Mouse (Mus musculus) lung, embryonic 14.5 days (tissue): ENCODE measurements around the gene Sult1a1. TPM values are rescaled to one million over a fixed set of nuclear protein-coding genes. Genes with fewer than 3 reads are reported as not detected.

Source experiments
- ATAC-seq: fragments of 200-750 bp; cut with Nextera tagmentation; 2 replicates; pipeline ENCODE4 v1.8.0; 2017; ENCODE audit warnings: mild to moderate bottlenecking, moderate TSS enrichment, moderate library complexity; ENCODE audit not compliant: insufficient read depth
- DNase-seq: peaks from one replicate; pipeline ENCODE4 v3.0.0-alpha.2; 2015
- H3K27ac ChIP-seq: fragments of 300-500 bp; sonication (generic); 2 replicates; pipeline ENCODE4 v1.5.1; 2014; ENCODE audit warnings: low read depth, mild to moderate bottlenecking, moderate library complexity
- H3K27me3 ChIP-seq: fragments of 300-500 bp; sonication (generic); 2 replicates; pipeline ENCODE4 v1.6.1; 2014; ENCODE audit warnings: low read length, control low read depth; ENCODE audit not compliant: insufficient read depth
- H3K36me3 ChIP-seq: fragments of 300-500 bp; sonication (generic); 2 replicates; pipeline ENCODE4 v1.6.1; 2014; ENCODE audit warnings: control low read depth; ENCODE audit not compliant: insufficient read depth
- H3K4me1 ChIP-seq: fragments of 300-500 bp; sonication (generic); 2 replicates; pipeline ENCODE4 v1.6.1; 2014; ENCODE audit warnings: antibody characterized with exemption, control low read depth; ENCODE audit not compliant: insufficient read depth
- H3K4me2 ChIP-seq: fragments of 300-500 bp; sonication (generic); 2 replicates; pipeline ENCODE4 v1.6.1; 2014; ENCODE audit warnings: mild to moderate bottlenecking
- H3K4me3 ChIP-seq: fragments of 300-500 bp; sonication (generic); 2 replicates; pipeline ENCODE4 v1.5.1; 2014; ENCODE audit warnings: low read depth, low read length
- H3K9ac ChIP-seq: fragments of 300-500 bp; sonication (generic); 2 replicates; pipeline ENCODE4 v1.6.1; 2014
- H3K9me3 ChIP-seq: fragments of 300-500 bp; sonication (generic); 2 replicates; pipeline ENCODE4 v1.6.1; 2016; ENCODE audit warnings: low read depth, low read length, control low read depth
- CTCF ChIP-seq: IDR thresholded peaks from 2 replicates; pipeline ENCODE4 v1.5.1; 2016; ENCODE audit warnings: antibody characterized with exemption, low read depth
- WGBS: fragments of 180-500 bp; shearing (Covaris S2); extraction: QIAGEN DNeasy Blood & Tissue Kit; methylation state at CpG from one replicate; pipeline ENCODE4 v1.1.7; 2014; 5-methylcytosine and 5-hydroxymethylcytosine counted together
- polyA plus RNA-seq: library from polyadenylated mRNA; unstranded; fragments of >200 nt; fragmentation: Nextera tagmentation; extraction: Ambion mirVana; gene quantifications from 2 replicates; pipeline ENCODE4 v1.2.1, GENCODE M21; 2014

Gene Sult1a1
- polyA plus RNA-seq, 1 experiment from 2014 or later: 1.4 TPM

DNA sequence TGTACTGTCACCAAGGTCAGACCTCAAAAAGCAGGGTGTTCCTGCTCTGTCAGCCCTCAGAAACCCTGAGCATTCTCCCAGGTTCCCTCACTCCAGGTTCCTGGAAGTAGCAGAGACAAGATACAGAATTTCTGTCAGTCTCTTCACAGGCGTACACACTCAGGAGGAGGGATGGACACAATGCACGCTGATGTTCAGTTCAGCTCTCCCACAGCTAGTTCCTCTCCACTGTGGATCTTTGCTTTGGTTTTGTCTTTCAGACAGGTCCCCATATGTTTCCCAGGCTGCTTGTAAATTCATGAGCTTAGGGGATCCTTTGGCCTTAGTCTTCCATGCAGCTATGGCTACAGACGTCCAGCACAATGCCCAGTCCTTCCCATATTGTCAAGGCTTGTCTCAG is 20.7 kb upstream of the Sult1a1 start:
- Histone ChIP-seq H3K9ac (peak overlapping the region; percentile 90), H3K4me1 (peaks cover 8% of the 10 kb centered on the region), H3K36me3 (peaks cover 10% of the 10 kb centered on the region), H3K9me3 (no peaks in the 10 kb centered on the region), H3K4me3 (peak overlapping the region; percentile 81), H3K27ac (no peak overlapping the region), H3K4me2 (peak overlapping the region; percentile 94), H3K27me3 (no peaks in the 10 kb centered on the region)
- TF ChIP-seq CTCF: no peak
- no peak for ATAC-seq
- WGBS: 74% methylated on average over 3 of the region's 3 CpGs
- DNase-seq: no peak

DNA sequence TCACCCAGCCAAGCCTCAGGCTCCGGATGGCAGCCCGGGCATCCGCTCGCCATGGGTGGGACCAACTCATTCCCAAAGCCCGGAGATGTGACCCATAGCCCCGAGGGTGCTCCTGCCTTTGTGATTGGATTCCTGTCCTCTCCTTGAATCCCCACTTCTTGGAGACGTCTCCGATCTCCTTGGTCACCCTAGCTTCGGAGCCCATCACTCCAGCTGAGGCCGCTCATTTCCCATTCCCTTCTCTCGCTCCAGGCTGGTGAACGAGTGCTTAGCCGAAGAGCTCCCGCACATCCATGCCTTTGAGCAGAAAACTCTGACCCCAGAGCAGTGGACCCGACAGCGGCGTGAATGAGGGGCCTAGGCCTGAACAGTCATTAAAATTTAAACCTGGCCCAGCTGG is 20.1 kb upstream of the Sult1a1 start:
- DNase-seq (no peak), ATAC-seq (no peak)
- TF ChIP-seq CTCF: no peak
- peak overlapping the region; percentile 81 for H3K4me3 ChIP-seq
- H3K4me2 ChIP-seq: peak overlapping the region; percentile 94
- no peaks in the 10 kb centered on the region for H3K27me3 ChIP-seq
- no peaks in the 10 kb centered on the region for H3K9me3 ChIP-seq
- peaks cover 16% of the 10 kb centered on the region for H3K36me3 ChIP-seq
- WGBS: 3% methylated on average over 17 of the region's 17 CpGs
- peak overlapping the region; percentile 90 for H3K9ac ChIP-seq
- peaks cover 8% of the 10 kb centered on the region for H3K4me1 ChIP-seq
- H3K27ac ChIP-seq: no peak overlapping the region

DNA sequence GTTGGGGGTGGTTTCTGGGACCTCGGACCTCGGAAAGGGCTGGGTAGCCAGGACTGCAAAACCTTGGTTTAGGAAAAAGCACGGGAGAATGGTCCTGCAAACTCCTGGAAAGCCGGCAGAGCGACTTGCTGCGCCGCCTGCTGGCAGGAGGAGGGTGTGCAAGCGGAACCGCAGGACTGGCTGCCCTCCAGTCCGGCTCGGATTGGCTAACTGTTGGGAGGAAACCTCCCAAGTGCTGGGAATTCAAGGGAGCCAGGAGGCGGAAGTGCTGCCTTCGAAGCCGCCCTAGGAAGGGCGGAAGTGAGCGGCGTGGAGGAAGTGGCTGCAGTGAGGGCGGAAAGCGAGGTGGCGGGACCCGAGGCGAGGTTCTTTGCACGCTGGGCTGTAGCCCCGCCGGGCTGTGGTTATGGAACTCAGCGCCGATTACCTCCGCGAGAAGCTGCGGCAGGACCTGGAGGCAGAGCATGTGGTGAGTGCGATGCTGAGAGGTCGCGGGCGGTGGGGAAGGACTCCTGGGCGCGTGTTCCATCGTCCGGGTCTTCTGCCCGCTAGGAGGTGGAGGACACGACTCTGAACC is 19.5 kb upstream of the Sult1a1 start, which contains the start of gene Slx1b:
Slx1b (minus strand) TSS at position 154 of the 577 bp plus-strand sequence.
- H3K4me3 ChIP-seq: peak within 1 kb of the TSS; percentile 81
- H3K4me1 ChIP-seq: peaks cover 8% of the 10 kb centered on the region
- H3K4me2 ChIP-seq: peak within 1 kb of the TSS; percentile 94
- H3K27ac ChIP-seq: peak within 1 kb of the TSS; percentile 98
- H3K36me3 ChIP-seq: peaks cover 22% of the 10 kb centered on the region
- no peaks in the 10 kb centered on the region for H3K9me3 ChIP-seq
- ATAC-seq (peak; percentile 97), DNase-seq (peak; percentile 99)
- no peaks in the 10 kb centered on the region for H3K27me3 ChIP-seq
- WGBS: under 1% methylated on average over 40 of the region's 40 CpGs
- H3K9ac ChIP-seq: peak within 1 kb of the TSS; percentile 90
- TF ChIP-seq CTCF: peak; percentile 99

DNA sequence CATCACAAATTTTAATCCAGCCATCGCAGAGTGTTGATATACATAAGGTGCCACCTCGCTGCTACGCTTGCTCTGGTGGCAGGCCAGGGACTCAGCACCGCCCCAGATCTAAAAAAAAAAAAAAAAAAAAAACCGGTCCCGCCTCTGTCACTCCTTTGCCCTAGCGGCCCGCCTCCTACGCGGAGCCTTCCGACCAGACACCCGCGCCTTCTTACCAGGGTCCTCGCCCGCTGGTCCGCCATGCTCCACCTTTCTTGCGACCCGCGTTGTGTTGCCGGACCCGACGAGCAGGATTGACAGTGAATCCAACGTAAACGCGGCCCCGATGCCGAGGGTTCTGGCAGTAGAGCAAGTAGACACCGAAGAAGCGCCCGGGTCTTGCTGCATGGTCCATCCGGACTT is 19.0 kb upstream of the Sult1a1 start, which contains the start of gene Bola2:
Bola2 (plus strand) TSS at position 192 of the 402 bp plus-strand sequence.
- Histone ChIP-seq H3K9me3 (no peaks in the 10 kb centered on the region), H3K4me3 (peak within 1 kb of the TSS; percentile 81), H3K36me3 (peaks cover 24% of the 10 kb centered on the region), H3K27ac (peak within 1 kb of the TSS; percentile 98), H3K4me2 (peak within 1 kb of the TSS; percentile 94), H3K9ac (peak within 1 kb of the TSS; percentile 90), H3K4me1 (peaks cover 8% of the 10 kb centered on the region), H3K27me3 (no peaks in the 10 kb centered on the region)
- no peak for TF ChIP-seq CTCF
- under 1% methylated on average over 31 of the region's 31 CpGs for WGBS
- ATAC-seq (peak; percentile 62), DNase-seq (peak; percentile 82)

DNA sequence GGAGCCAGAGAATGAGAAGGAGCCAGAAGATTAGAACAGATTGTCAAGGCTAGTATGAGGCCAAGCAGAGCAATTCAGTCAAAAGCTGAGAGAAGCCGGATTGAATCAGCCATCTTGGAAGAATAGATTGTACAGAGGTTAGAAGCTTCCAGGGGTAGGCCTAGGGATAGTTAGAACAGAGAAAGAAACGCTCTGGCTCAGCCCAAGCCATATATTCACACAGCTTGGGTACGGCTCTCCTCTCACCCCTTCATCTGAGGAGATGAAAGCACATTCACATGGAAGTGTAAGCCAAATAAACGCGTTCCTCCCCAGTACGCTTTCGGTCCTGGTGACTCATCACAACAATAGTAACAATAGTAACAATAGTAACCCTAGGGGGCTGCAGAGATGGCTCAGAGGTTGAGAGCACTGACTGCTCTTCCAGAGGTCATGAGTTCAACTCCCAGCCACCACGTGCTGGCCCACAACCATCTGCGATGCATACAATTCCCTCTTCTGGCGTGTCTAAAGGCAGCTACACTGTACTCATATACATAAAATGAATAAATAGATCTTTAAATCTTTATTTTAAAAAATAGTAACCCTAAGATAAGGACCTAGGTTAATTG is 18.3 kb upstream of the Sult1a1 start:
- ATAC-seq: no peak
- peak overlapping the region; percentile 81 for H3K4me3 ChIP-seq
- peak overlapping the region; percentile 90 for H3K9ac ChIP-seq
- H3K27me3 ChIP-seq: no peaks in the 10 kb centered on the region
- TF ChIP-seq CTCF: no peak
- H3K27ac ChIP-seq: no peak overlapping the region
- 36% methylated on average over 10 of the region's 10 CpGs for WGBS
- H3K4me1 ChIP-seq: peaks cover 8% of the 10 kb centered on the region
- no peaks in the 10 kb centered on the region for H3K9me3 ChIP-seq
- no peak for DNase-seq
- peaks cover 27% of the 10 kb centered on the region for H3K36me3 ChIP-seq
- H3K4me2 ChIP-seq: peak overlapping the region; percentile 94

DNA sequence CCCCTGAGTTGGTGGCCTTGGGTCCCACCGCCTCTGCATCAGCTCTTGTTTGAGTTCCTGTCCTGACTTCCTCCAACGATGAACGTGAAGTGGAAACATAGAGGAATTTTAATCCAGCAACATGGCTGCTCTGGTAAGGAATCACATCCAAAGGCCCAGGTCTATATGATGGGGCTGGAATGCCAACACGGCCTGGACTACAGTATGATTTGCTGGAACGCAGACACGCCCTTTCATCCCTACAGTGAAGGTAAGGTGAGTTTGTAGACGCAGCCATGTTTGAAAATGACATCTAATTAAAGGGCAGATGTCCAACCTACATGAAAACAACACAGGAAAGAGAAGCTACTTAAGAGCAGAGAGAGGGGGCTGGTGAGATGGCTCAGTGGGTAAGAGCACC is 17.5 kb upstream of the Sult1a1 start:
- H3K36me3 ChIP-seq: peaks cover 27% of the 10 kb centered on the region
- H3K27me3 ChIP-seq: no peaks in the 10 kb centered on the region
- peaks cover 8% of the 10 kb centered on the region for H3K4me1 ChIP-seq
- no peak for DNase-seq
- WGBS: 81% methylated on average over 7 of the region's 7 CpGs
- no peaks in the 10 kb centered on the region for H3K9me3 ChIP-seq
- no peak overlapping the region for H3K27ac ChIP-seq
- H3K9ac ChIP-seq: no peak overlapping the region
- no peak for ATAC-seq
- no peak for TF ChIP-seq CTCF
- H3K4me2 ChIP-seq: no peak overlapping the region
- H3K4me3 ChIP-seq: no peak overlapping the region

DNA sequence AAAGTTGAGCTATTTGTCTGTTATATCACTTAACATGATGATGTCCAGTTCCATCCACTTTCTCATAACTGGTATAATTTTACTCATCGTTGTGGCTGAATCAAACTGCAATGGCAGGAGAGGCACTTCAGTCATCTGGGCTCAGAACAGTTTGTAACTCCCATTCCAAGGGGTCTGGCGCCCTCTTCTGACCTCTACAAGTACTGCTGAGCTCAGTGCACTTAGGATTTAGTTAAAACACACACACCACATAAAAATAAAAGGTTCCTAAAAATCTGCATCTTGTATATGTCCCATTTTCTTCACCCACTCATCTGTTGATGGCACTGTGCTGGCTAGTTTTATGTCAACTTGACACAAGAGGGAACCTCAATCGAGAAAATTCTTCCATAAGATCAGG is 17.0 kb upstream of the Sult1a1 start:
- no peak overlapping the region for H3K9ac ChIP-seq
- H3K27ac ChIP-seq: no peak overlapping the region
- H3K9me3 ChIP-seq: no peaks in the 10 kb centered on the region
- H3K4me1 ChIP-seq: peaks cover 8% of the 10 kb centered on the region
- H3K4me3 ChIP-seq: no peak overlapping the region
- 26% methylated on average over 3 of the region's 3 CpGs for WGBS
- no peak overlapping the region for H3K4me2 ChIP-seq
- DNase-seq: peak; percentile 94
- H3K36me3 ChIP-seq: peaks cover 27% of the 10 kb centered on the region
- ATAC-seq: no peak
- peak; percentile 83 for TF ChIP-seq CTCF
- no peaks in the 10 kb centered on the region for H3K27me3 ChIP-seq
